Mouse (Mus musculus) G1E (cell line): ENCODE data around the gene Adgra3.

ENCODE experiments used
- CTCF ChIP-seq: IDR thresholded peaks from 2 replicates; pipeline ENCODE4 v1.5.1; 2012; ENCODE audit warnings: low read depth, low read length, inconsistent platforms, mixed read lengths
- GATA1 ChIP-seq: IDR thresholded peaks from 2 replicates; pipeline ENCODE4 v1.6.1; 2012; ENCODE audit warnings: borderline replicate concordance, low read length, inconsistent platforms, mixed read lengths
- GATA2 ChIP-seq: IDR thresholded peaks from 2 replicates; pipeline ENCODE4 v1.6.1; 2012; ENCODE audit warnings: low read depth, low read length, inconsistent platforms, borderline replicate concordance
- POLR2AphosphoS5 ChIP-seq: IDR thresholded peaks from 2 replicates; pipeline ENCODE4 v1.6.1; 2012; ENCODE audit warnings: low read depth, low read length, inconsistent platforms; ENCODE audit not compliant: insufficient replicate concordance
- TAL1 ChIP-seq: conservative IDR thresholded peaks from 2 replicates; pipeline ENCODE4 v1.6.1; 2012; ENCODE audit warnings: low read depth, low read length, inconsistent platforms, mixed read lengths

GRCm38 (mm10) chr5:50045180-50045579 lies 13.6 kb downstream of the Adgra3 start:
- TF ChIP-seq CTCF (no peak), GATA1 (no peak), TAL1 (no peak), POLR2AphosphoS5 (no peak), GATA2 (no peak)
